ENCODE assay signal across 23 mouse cellular contexts in genomic region chr14:27396424-27396823, GRCm38 (mm10). TPM values are rescaled to one million over a fixed set of nuclear protein-coding genes. Genes with fewer than 3 reads are reported as not detected.
A peak's percentile ranks its signal among the peaks of the same experiment; 100 is the strongest.
DNase-seq lines count a peak whose midpoint lies in the region; ATAC-seq and TF ChIP-seq lines count a peak whose summit lies in the region.
"Had no signal": no experiment of that assay in that cellular context is flagged by ENCODE, and none has a peak within 500 bp of the region (broad histone marks: within the 10 kb centered on the region; RNA-seq: fewer than 3 reads in every experiment).

No protein-coding gene starts in this region.

- no peak for TF ChIP-seq EP300 in stomach, postnatal 0 days (optimal IDR thresholded peaks at IDR 0.05)

- no peak overlapping the region for H3K9ac ChIP-seq in stomach, postnatal 0 days (ENCODE audit: low read length)
- H3K9ac ChIP-seq: embryonic facial prominence, embryonic 12.5 days; forebrain, embryonic 13.5 days; forebrain, embryonic 15.5 days; forebrain, postnatal 0 days had no signal

- no peaks in the 10 kb centered on the region for H3K27me3 ChIP-seq in stomach, postnatal 0 days (ENCODE audit: control insufficient read depth, insufficient read depth, low read length)
- H3K27me3 ChIP-seq: embryonic facial prominence, embryonic 12.5 days; forebrain, embryonic 13.5 days; forebrain, embryonic 15.5 days; Patski had no signal

- WGBS in stomach, postnatal 0 days, result 47% methylated on average over 7 of the region's 7 CpGs

- TF ChIP-seq CTCF in stomach, postnatal 0 days (IDR thresholded peaks at IDR 0.05; ENCODE audit: low read depth), result no peak

- peak; percentile 58 for DNase-seq in urinary bladder, postnatal 14 days (ENCODE audit: low spot score)
- no peak for DNase-seq in urinary bladder, postnatal 10 days (ENCODE audit: low spot score)
- DNase-seq in urinary bladder, postnatal 36 days (ENCODE audit: low spot score in 2 of 2), result peak; percentile 52 to 57
- no peak for DNase-seq in urinary bladder, adult 2 months (ENCODE audit: low spot score)
- DNase-seq in stomach, postnatal 0 days (ENCODE audit: low spot score), result peak; percentile 47
- DNase-seq in Muller cell, postnatal 12 days (ENCODE audit: inconsistent ontology term), result no peak
- DNase-seq: adrenal gland, adult 8-10 months; adrenal gland, postnatal 14 days; adrenal gland, postnatal 36 days; B cell, adult 2 months; cerebellum, adult 11-12 months; cerebellum, adult 2 months; cerebellum, adult 9-10 months; cerebellum, postnatal 10 days; cerebellum, postnatal 25 days; forebrain, postnatal 0 days had no signal

- peak; percentile 51; the same call in 1 of the 2 replicates for ATAC-seq in stomach, postnatal 0 days (ENCODE audit: low FRiP score, low TSS enrichment)
- ATAC-seq: activated CD4-positive, CD25-positive, alpha-beta regulatory T cell, adult 4 months; CD4-positive, CD25-positive, alpha-beta regulatory T cell, adult 4 months; forebrain, embryonic 13.5 days; forebrain, embryonic 15.5 days; forebrain, postnatal 0 days; Patski had no signal

- H3K4me1 ChIP-seq in stomach, postnatal 0 days (replicated peaks; ENCODE audit: control insufficient read depth, insufficient read depth), result no peaks in the 10 kb centered on the region
- H3K4me1 ChIP-seq: forebrain, embryonic 13.5 days; forebrain, embryonic 15.5 days had no signal

- no peak overlapping the region for H3K27ac ChIP-seq in stomach, postnatal 0 days (replicated peaks)
- H3K27ac ChIP-seq: embryonic facial prominence, embryonic 10.5 days; embryonic facial prominence, embryonic 12.5 days; forebrain, embryonic 13.5 days; forebrain, embryonic 15.5 days had no signal

- H3K36me3 ChIP-seq in stomach, postnatal 0 days (ENCODE audit: control insufficient read depth, insufficient read depth, low read length), result peaks cover 16% of the 10 kb centered on the region
- H3K36me3 ChIP-seq: embryonic facial prominence, embryonic 10.5 days; embryonic facial prominence, embryonic 12.5 days; forebrain, embryonic 15.5 days had no signal

- no peak overlapping the region for H3K4me2 ChIP-seq in stomach, postnatal 0 days (replicated peaks; ENCODE audit: low read depth)
- H3K4me2 ChIP-seq: embryonic facial prominence, embryonic 12.5 days; forebrain, embryonic 13.5 days; forebrain, embryonic 15.5 days had no signal

- H3K9me3 ChIP-seq in stomach, postnatal 0 days (ENCODE audit: control insufficient read depth, low read length), result no peaks in the 10 kb centered on the region
- H3K9me3 ChIP-seq: embryonic facial prominence, embryonic 10.5 days; embryonic facial prominence, embryonic 12.5 days; forebrain, embryonic 13.5 days; forebrain, embryonic 15.5 days had no signal

- H3K4me3 ChIP-seq in stomach, postnatal 0 days (ENCODE audit: low read depth, low read length), result no peak overlapping the region
- H3K4me3 ChIP-seq: embryonic facial prominence, embryonic 10.5 days; embryonic facial prominence, embryonic 12.5 days; forebrain, embryonic 13.5 days; forebrain, embryonic 15.5 days had no signal

RNA-seq across cellular contexts. Expression of gene Fam208a, which starts 32.2 kb away (rescaled TPM):
- polyA plus RNA-seq in urinary bladder, adult 2 months (2012; rRNA removed), result 33.8 and 40.6 TPM in 2 replicates
- polyA plus RNA-seq in stomach, postnatal 0 days (2015; fragmentation: Nextera tagmentation; extraction: Ambion mirVana), result 5.7 and 6.0 TPM in 2 replicates

Comparison
In these comparisons a context has a peak if more than half of its experiments do, and no peak if none do; other contexts are left out.
1. DNase-seq: peak in urinary bladder, postnatal 14 days (single experiment), urinary bladder, postnatal 36 days (2 of 2) and stomach, postnatal 0 days (single experiment); none in urinary bladder, postnatal 10 days (single experiment), urinary bladder, adult 2 months (single experiment) and Muller cell, postnatal 12 days (single experiment).